Mouse (Mus musculus): ENCODE results near the gene Ewsr1. TPM values are rescaled to one million over a fixed set of nuclear protein-coding genes. Genes with fewer than 3 reads are reported as not detected.

The Ewsr1 gene
- 111 and 123 TPM in 2 replicates for polyA plus RNA-seq (2021; fragmentation: Nextera tagmentation)
- long read RNA-seq, experiment 1, transcript Ewsr1-202 (15 exons, 2,269 nt), result minor isoform, 5 of 432 reads
- long read RNA-seq, experiment 1, transcript Ewsr1-203 (17 exons, 2,588 nt), result major isoform, 239 of 432 reads
- long read RNA-seq, experiment 1, partial matches to known transcripts, result 49 of 432 reads
- long read RNA-seq, experiment 1, other reads (novel, unspliced or antisense), result 137 of 432 reads
- long read RNA-seq, experiment 2, transcript Ewsr1-203 (17 exons, 2,588 nt), result major isoform, 38 of 124 reads
- long read RNA-seq, experiment 2, partial matches to known transcripts, result 56 of 124 reads
- long read RNA-seq, experiment 2, other reads (novel, unspliced or antisense), result 28 of 124 reads

GRCm38 (mm10) chr11:5098736-5099542 is at the start of gene Ewsr1, which contains the start of gene Rhbdd3:
Ewsr1 (minus strand) TSS chr11:5099266.
Rhbdd3 (plus strand) TSS chr11:5098926.

GRCm38 (mm10) chr11:5065056-5065821 is 33.8 kb downstream of the Ewsr1 start, which contains the start of gene Gas2l1:
Gas2l1 (minus strand) TSS chr11:5065327.

GRCm38 (mm10) chr11:5057856-5058641 is 41.0 kb downstream of the Ewsr1 start, which contains the start of gene Rasl10a:
Rasl10a (plus strand) TSS chr11:5058128.

Other genes with a start within 250 kb of the Ewsr1 start
- 13.8 and 16.3 TPM in 2 replicates for gene Nf2, start 249.7 kb downstream of the Ewsr1 start, polyA plus RNA-seq (2021; fragmentation: Nextera tagmentation)
- gene Nipsnap1, start 225.3 kb downstream of the Ewsr1 start, polyA plus RNA-seq (2021; fragmentation: Nextera tagmentation), result 75.9 and 133 TPM in 2 replicates
- gene Thoc5, start 203.9 kb downstream of the Ewsr1 start, polyA plus RNA-seq (2021; fragmentation: Nextera tagmentation), result 26.0 and 28.9 TPM in 2 replicates
- 9.4 and 24.1 TPM in 2 replicates for gene Nefh, start 151.2 kb downstream of the Ewsr1 start, polyA plus RNA-seq (2021; fragmentation: Nextera tagmentation)
- 86.1 and 111 TPM in 2 replicates for gene Ap1b1, start 112.4 kb downstream of the Ewsr1 start, polyA plus RNA-seq (2021; fragmentation: Nextera tagmentation)
- gene Rasl10a, start 41.1 kb downstream of the Ewsr1 start, polyA plus RNA-seq (2021; fragmentation: Nextera tagmentation), result 98.1 and 130 TPM in 2 replicates
- 15.2 and 64.9 TPM in 2 replicates for gene Gas2l1, start 33.9 kb downstream of the Ewsr1 start, polyA plus RNA-seq (2021; fragmentation: Nextera tagmentation)
- gene Rhbdd3, start 340 bp downstream of the Ewsr1 start, polyA plus RNA-seq (2021; fragmentation: Nextera tagmentation), result 22.9 and 26.2 TPM in 2 replicates
- 6.2 and 7.0 TPM in 2 replicates for gene Emid1, start 53.0 kb upstream of the Ewsr1 start, polyA plus RNA-seq (2021; fragmentation: Nextera tagmentation)
- gene Kremen1, start 162.3 kb upstream of the Ewsr1 start, polyA plus RNA-seq (2021; fragmentation: Nextera tagmentation), result 1.9 and 4.3 TPM in 2 replicates

Data from left cerebral cortex, adult 6 months (tissue).